Mouse (Mus musculus): ENCODE data around the gene Actc1. TPM values are rescaled to one million over a fixed set of nuclear protein-coding genes. Genes with fewer than 3 reads are reported as not detected.

The Actc1 gene
- polyA plus RNA-seq (2014; fragmentation: Nextera tagmentation; extraction: Ambion mirVana) = 5.4 and 10.0 TPM in 2 replicates

- Histone ChIP-seq H3K27ac (ENCODE audit: low read depth, low read length) (no peak within 1 kb of the TSS), H3K4me1 (ENCODE audit: control insufficient read depth, insufficient read depth, low read length) (no peaks in the 10 kb centered on the region), H3K9ac (replicated peaks; ENCODE audit: low read depth, low read length) (no peak within 1 kb of the TSS), H3K36me3 (ENCODE audit: control insufficient read depth, insufficient read depth, low read length) (no peaks in the 10 kb centered on the region), H3K4me2 (ENCODE audit: low read depth, low read length) (no peak within 1 kb of the TSS), H3K4me3 (ENCODE audit: low read depth, low read length) (no peak within 1 kb of the TSS), H3K27me3 (ENCODE audit: control insufficient read depth, insufficient read depth, low read length) (no peaks in the 10 kb centered on the region), H3K9me3 (ENCODE audit: control insufficient read depth, low read length) (no peaks in the 10 kb centered on the region)
- ATAC-seq (ENCODE audit: low read depth) = peak; percentile 73; the same call in 1 of the 2 replicates
- 35% methylated on average over 14 of the region's 14 CpGs for WGBS
Observed at GRCm38 (mm10) chr2:114052696-114053598, at the start of gene Actc1. Gene Actc1 (minus strand): TSS chr2:114053548.

- ATAC-seq (ENCODE audit: low read depth) = no peak
- Histone ChIP-seq H3K36me3 (ENCODE audit: control insufficient read depth, insufficient read depth, low read length) (peaks cover 46% of the 10 kb centered on the region), H3K4me1 (ENCODE audit: control insufficient read depth, insufficient read depth, low read length) (no peaks in the 10 kb centered on the region), H3K9me3 (ENCODE audit: control insufficient read depth, low read length) (no peaks in the 10 kb centered on the region), H3K4me3 (ENCODE audit: low read depth, low read length) (no peak overlapping the region), H3K9ac (replicated peaks; ENCODE audit: low read depth, low read length) (no peak overlapping the region), H3K27ac (ENCODE audit: low read depth, low read length) (no peak overlapping the region), H3K4me2 (ENCODE audit: low read depth, low read length) (no peak overlapping the region), H3K27me3 (ENCODE audit: control insufficient read depth, insufficient read depth, low read length) (no peaks in the 10 kb centered on the region)
- WGBS = 92% methylated on average over 3 of the region's 3 CpGs
Observed at GRCm38 (mm10) chr2:114102471-114102870, 49.1 kb upstream of the Actc1 start.

- H3K36me3 ChIP-seq (ENCODE audit: control insufficient read depth, insufficient read depth, low read length) = peaks cover 43% of the 10 kb centered on the region
- ATAC-seq (ENCODE audit: low read depth) = no peak
- H3K4me1 ChIP-seq (ENCODE audit: control insufficient read depth, insufficient read depth, low read length) = no peaks in the 10 kb centered on the region
- H3K4me3 ChIP-seq (ENCODE audit: low read depth, low read length) = no peak overlapping the region
- H3K27me3 ChIP-seq (ENCODE audit: control insufficient read depth, insufficient read depth, low read length) = no peaks in the 10 kb centered on the region
- WGBS = 94% methylated on average over 9 of the region's 9 CpGs
- H3K9me3 ChIP-seq (ENCODE audit: control insufficient read depth, low read length) = no peaks in the 10 kb centered on the region
- H3K27ac ChIP-seq (ENCODE audit: low read depth, low read length) = no peak overlapping the region
- no peak overlapping the region for H3K9ac ChIP-seq (replicated peaks; ENCODE audit: low read depth, low read length)
- no peak overlapping the region for H3K4me2 ChIP-seq (ENCODE audit: low read depth, low read length)
Observed at GRCm38 (mm10) chr2:114100834-114101233, 47.5 kb upstream of the Actc1 start.

- Histone ChIP-seq H3K4me1 (ENCODE audit: control insufficient read depth, insufficient read depth, low read length) (no peaks in the 10 kb centered on the region), H3K9ac (replicated peaks; ENCODE audit: low read depth, low read length) (no peak overlapping the region), H3K27ac (ENCODE audit: low read depth, low read length) (no peak overlapping the region), H3K27me3 (ENCODE audit: control insufficient read depth, insufficient read depth, low read length) (no peaks in the 10 kb centered on the region), H3K4me3 (ENCODE audit: low read depth, low read length) (no peak overlapping the region), H3K9me3 (ENCODE audit: control insufficient read depth, low read length) (no peaks in the 10 kb centered on the region), H3K4me2 (ENCODE audit: low read depth, low read length) (no peak overlapping the region), H3K36me3 (ENCODE audit: control insufficient read depth, insufficient read depth, low read length) (peaks cover 37% of the 10 kb centered on the region; the same call in 1 of the 2 replicates)
- 100% methylated on average over 3 of the region's 3 CpGs for WGBS
- no peak for ATAC-seq (ENCODE audit: low read depth)
Observed at GRCm38 (mm10) chr2:114099816-114100215, 46.5 kb upstream of the Actc1 start.

- 97% methylated on average over 5 of the region's 5 CpGs for WGBS
- peaks cover 31% of the 10 kb centered on the region; the same call in 1 of the 2 replicates for H3K36me3 ChIP-seq (ENCODE audit: control insufficient read depth, insufficient read depth, low read length)
Observed at GRCm38 (mm10) chr2:114099109-114099508, 45.8 kb upstream of the Actc1 start.

GRCm38 (mm10) chr2:114097627-114098026 lies 44.3 kb upstream of the Actc1 start:
- no peaks in the 10 kb centered on the region for H3K9me3 ChIP-seq (ENCODE audit: control insufficient read depth, low read length)
- no peaks in the 10 kb centered on the region for H3K4me1 ChIP-seq (ENCODE audit: control insufficient read depth, insufficient read depth, low read length)
- H3K9ac ChIP-seq (replicated peaks; ENCODE audit: low read depth, low read length) = no peak overlapping the region
- H3K27me3 ChIP-seq (ENCODE audit: control insufficient read depth, insufficient read depth, low read length) = no peaks in the 10 kb centered on the region
- H3K4me3 ChIP-seq (ENCODE audit: low read depth, low read length) = no peak overlapping the region
- ATAC-seq (ENCODE audit: low read depth) = no peak
- peaks cover 26% of the 10 kb centered on the region; the same call in 1 of the 2 replicates for H3K36me3 ChIP-seq (ENCODE audit: control insufficient read depth, insufficient read depth, low read length)
- WGBS = 97% methylated on average over 4 of the region's 4 CpGs
- no peak overlapping the region for H3K27ac ChIP-seq (ENCODE audit: low read depth, low read length)
- no peak overlapping the region for H3K4me2 ChIP-seq (ENCODE audit: low read depth, low read length)

More at GRCm38 (mm10) chr2:114099109-114099508, 45.8 kb upstream of the Actc1 start:
- no peaks in the 10 kb centered on the region for H3K4me1 ChIP-seq (ENCODE audit: control insufficient read depth, insufficient read depth, low read length)
- H3K27ac ChIP-seq (ENCODE audit: low read depth, low read length) = no peak overlapping the region
- H3K4me2 ChIP-seq (ENCODE audit: low read depth, low read length) = no peak overlapping the region
- H3K27me3 ChIP-seq (ENCODE audit: control insufficient read depth, insufficient read depth, low read length) = no peaks in the 10 kb centered on the region
- H3K4me3 ChIP-seq (ENCODE audit: low read depth, low read length) = no peak overlapping the region
- H3K9ac ChIP-seq (replicated peaks; ENCODE audit: low read depth, low read length) = no peak overlapping the region
- ATAC-seq (ENCODE audit: low read depth) = no peak
- H3K9me3 ChIP-seq (ENCODE audit: control insufficient read depth, low read length) = no peaks in the 10 kb centered on the region

- H3K27me3 ChIP-seq (ENCODE audit: control insufficient read depth, insufficient read depth, low read length) = no peaks in the 10 kb centered on the region
- peaks cover 19% of the 10 kb centered on the region; the same call in 1 of the 2 replicates for H3K36me3 ChIP-seq (ENCODE audit: control insufficient read depth, insufficient read depth, low read length)
- no peak overlapping the region for H3K4me3 ChIP-seq (ENCODE audit: low read depth, low read length)
- no peaks in the 10 kb centered on the region for H3K9me3 ChIP-seq (ENCODE audit: control insufficient read depth, low read length)
- WGBS = 81% methylated on average over 1 of the region's 1 CpGs
- H3K4me1 ChIP-seq (ENCODE audit: control insufficient read depth, insufficient read depth, low read length) = no peaks in the 10 kb centered on the region
- no peak for ATAC-seq (ENCODE audit: low read depth)
- no peak overlapping the region for H3K4me2 ChIP-seq (ENCODE audit: low read depth, low read length)
- no peak overlapping the region for H3K27ac ChIP-seq (ENCODE audit: low read depth, low read length)
- H3K9ac ChIP-seq (replicated peaks; ENCODE audit: low read depth, low read length) = no peak overlapping the region
Observed at GRCm38 (mm10) chr2:114096570-114096969, 43.2 kb upstream of the Actc1 start.

GRCm38 (mm10) chr2:114095348-114095747 lies 42.0 kb upstream of the Actc1 start:
- H3K27ac ChIP-seq (ENCODE audit: low read depth, low read length) = no peak overlapping the region
- 0 out of 2 replicates have a peak, but pooled peaks cover 8% of the 10 kb centered on the region for H3K36me3 ChIP-seq (ENCODE audit: control insufficient read depth, insufficient read depth, low read length)
- no peaks in the 10 kb centered on the region for H3K9me3 ChIP-seq (ENCODE audit: control insufficient read depth, low read length)
- H3K4me3 ChIP-seq (ENCODE audit: low read depth, low read length) = no peak overlapping the region
- no peak for ATAC-seq (ENCODE audit: low read depth)
- H3K4me1 ChIP-seq (ENCODE audit: control insufficient read depth, insufficient read depth, low read length) = no peaks in the 10 kb centered on the region
- no peak overlapping the region for H3K9ac ChIP-seq (replicated peaks; ENCODE audit: low read depth, low read length)
- no peak overlapping the region for H3K4me2 ChIP-seq (ENCODE audit: low read depth, low read length)
- no peaks in the 10 kb centered on the region for H3K27me3 ChIP-seq (ENCODE audit: control insufficient read depth, insufficient read depth, low read length)
- WGBS = 93% methylated on average over 5 of the region's 5 CpGs

- Histone ChIP-seq H3K27ac (ENCODE audit: low read depth, low read length) (no peak overlapping the region), H3K9me3 (ENCODE audit: control insufficient read depth, low read length) (no peaks in the 10 kb centered on the region), H3K4me3 (ENCODE audit: low read depth, low read length) (no peak overlapping the region), H3K4me1 (ENCODE audit: control insufficient read depth, insufficient read depth, low read length) (no peaks in the 10 kb centered on the region), H3K4me2 (ENCODE audit: low read depth, low read length) (no peak overlapping the region), H3K27me3 (ENCODE audit: control insufficient read depth, insufficient read depth, low read length) (no peaks in the 10 kb centered on the region), H3K9ac (replicated peaks; ENCODE audit: low read depth, low read length) (no peak overlapping the region), H3K36me3 (ENCODE audit: control insufficient read depth, insufficient read depth, low read length) (0 out of 2 replicates have a peak, but pooled peaks cover 4% of the 10 kb centered on the region)
- 100% methylated on average over 1 of the region's 1 CpGs for WGBS
- ATAC-seq (ENCODE audit: low read depth) = no peak
Observed at GRCm38 (mm10) chr2:114094696-114095095, 41.3 kb upstream of the Actc1 start.

All from neural tube, embryonic 14.5 days (tissue).